7 mouse cellular contexts compared by ENCODE assay signal in genomic region chr12:85455065-85456058, GRCm38 (mm10). TPM values are rescaled to one million over a fixed set of nuclear protein-coding genes. Genes with fewer than 3 reads are reported as not detected.
A peak's percentile ranks its signal among the peaks of the same experiment; 100 is the strongest.
DNase-seq lines count a peak whose midpoint lies in the region; ATAC-seq lines count a peak whose summit lies in the region.

No protein-coding gene starts in this region.

- peak overlapping the region; percentile 92 for H3K27ac ChIP-seq in embryonic facial prominence, embryonic 10.5 days (replicated peaks)
- H3K27ac ChIP-seq in limb, embryonic 11.5 days (replicated peaks; ENCODE audit: low read depth, low read length), result peak overlapping the region; percentile 86
- peak overlapping the region; percentile 91 for H3K27ac ChIP-seq in midbrain, embryonic 14.5 days (replicated peaks; ENCODE audit: low read depth, low read length)

- peak; percentile 97 for DNase-seq in adrenal gland, postnatal 10 days
- DNase-seq in embryonic facial prominence, embryonic 10.5 days (ENCODE audit: low spot score), result peak; percentile 98
- DNase-seq in heart, adult 11 months, result peak; percentile 100
- peak; percentile 98 for DNase-seq in kidney, adult 18-20 months
- peak; percentile 98 for DNase-seq in limb, embryonic 11.5 days (ENCODE audit: low spot score)
- DNase-seq in midbrain, embryonic 14.5 days, result peak; percentile 99
- peak; percentile 95 to 96 for DNase-seq in spleen, adult 18-20 months

- WGBS in embryonic facial prominence, embryonic 10.5 days, result 2% methylated on average over 44 of the region's 44 CpGs
- under 1% methylated on average over 43 of the region's 44 CpGs for WGBS in limb, embryonic 11.5 days
- WGBS in midbrain, embryonic 14.5 days, result 2% methylated on average over 44 of the region's 44 CpGs

- H3K4me1 ChIP-seq in embryonic facial prominence, embryonic 10.5 days, result peaks cover 59% of the 10 kb centered on the region
- H3K4me1 ChIP-seq in limb, embryonic 11.5 days (ENCODE audit: control insufficient read depth, insufficient read depth, low read length), result peaks cover 19% of the 10 kb centered on the region; the same call in 1 of the 2 replicates
- H3K4me1 ChIP-seq in midbrain, embryonic 14.5 days (ENCODE audit: control insufficient read depth, insufficient read depth, low read length), result peaks cover 23% of the 10 kb centered on the region

- H3K9ac ChIP-seq in limb, embryonic 11.5 days (ENCODE audit: low read length), result peak overlapping the region; percentile 62
- H3K9ac ChIP-seq in midbrain, embryonic 14.5 days (replicated peaks; ENCODE audit: low read length), result peak overlapping the region; percentile 64

- H3K36me3 ChIP-seq in embryonic facial prominence, embryonic 10.5 days (replicated peaks), result no peaks in the 10 kb centered on the region
- no peaks in the 10 kb centered on the region for H3K36me3 ChIP-seq in limb, embryonic 11.5 days (ENCODE audit: control insufficient read depth, insufficient read depth, low read length)
- no peaks in the 10 kb centered on the region for H3K36me3 ChIP-seq in midbrain, embryonic 14.5 days (ENCODE audit: control insufficient read depth, insufficient read depth, low read length)

- 0 out of 2 replicates have a peak, but pooled peaks cover 5% of the 10 kb centered on the region for H3K27me3 ChIP-seq in embryonic facial prominence, embryonic 10.5 days (replicated peaks; ENCODE audit: low read depth, poor library complexity, severe bottlenecking)
- no peaks in the 10 kb centered on the region for H3K27me3 ChIP-seq in limb, embryonic 11.5 days (ENCODE audit: control insufficient read depth, insufficient read depth, low read length)
- H3K27me3 ChIP-seq in midbrain, embryonic 14.5 days (ENCODE audit: control insufficient read depth, insufficient read depth, low read length), result no peaks in the 10 kb centered on the region

- H3K4me3 ChIP-seq in embryonic facial prominence, embryonic 10.5 days, result peak overlapping the region; percentile 64
- peak overlapping the region; percentile 37 for H3K4me3 ChIP-seq in limb, embryonic 11.5 days (ENCODE audit: low read depth, low read length)
- H3K4me3 ChIP-seq in midbrain, embryonic 14.5 days (replicated peaks; ENCODE audit: low read depth, low read length), result peak overlapping the region; percentile 51

- H3K9me3 ChIP-seq in embryonic facial prominence, embryonic 10.5 days, result no peaks in the 10 kb centered on the region
- no peaks in the 10 kb centered on the region for H3K9me3 ChIP-seq in limb, embryonic 11.5 days (ENCODE audit: control insufficient read depth, low read length)
- no peaks in the 10 kb centered on the region for H3K9me3 ChIP-seq in midbrain, embryonic 14.5 days (ENCODE audit: control insufficient read depth, low read length)

- peak; percentile 99 for ATAC-seq in limb, embryonic 11.5 days (ENCODE audit: insufficient number of reproducible peaks, low FRiP score, low TSS enrichment, low read depth)
- peak; percentile 99 for ATAC-seq in midbrain, embryonic 14.5 days (ENCODE audit: low FRiP score, low TSS enrichment)

- H3K4me2 ChIP-seq in limb, embryonic 11.5 days (ENCODE audit: low read depth, severe bottlenecking), result peak overlapping the region; percentile 73
- peak overlapping the region; percentile 83 for H3K4me2 ChIP-seq in midbrain, embryonic 14.5 days (ENCODE audit: low read length)

RNA-seq across cellular contexts. Expression of gene Fos, which starts 18.3 kb away (rescaled TPM):
- 10 to 100 TPM in 1 of 2 experiments, 1 to 10 TPM in 1; 5.8 to 25.4 TPM for total RNA-seq in adrenal gland, postnatal 10 days (2021)
- polyA plus RNA-seq in embryonic facial prominence, embryonic 10.5 days (2016; fragmentation: Nextera tagmentation; extraction: Ambion mirVana), result 1.4 and 1.8 TPM in 2 replicates
- 0.89 and 1.2 TPM in 2 replicates for polyA plus RNA-seq in limb, embryonic 11.5 days (2014; fragmentation: Nextera tagmentation; extraction: Ambion mirVana)
- polyA plus RNA-seq in midbrain, embryonic 14.5 days (2014; fragmentation: Nextera tagmentation; extraction: Ambion mirVana), result 1.1 and 1.2 TPM in 2 replicates

Comparison
In these comparisons a context has a peak if more than half of its experiments do, and no peak if none do; other contexts are left out.
1. Peak in every context shown above with its lines: DNase-seq, ATAC-seq, H3K4me3 ChIP-seq and H3K27ac ChIP-seq.